Mouse (Mus musculus) neutrophil, adult 83 days (primary cell): Measurements from ENCODE around the gene Pif1. TPM values are rescaled to one million over a fixed set of nuclear protein-coding genes. Genes with fewer than 3 reads are reported as not detected.

Source experiments
- total RNA-seq, 2 experiments: library from RNA; stranded (reverse); gene quantifications; one replicate each; pipeline ENCODE4 v1.2.4; 2023

Pif1 gene
- total RNA-seq, result 10 to 100 TPM; 13.5 to 13.9 TPM

GRCm38 (mm10) chr9:65586406-65587269 lies at the start of gene Pif1:
Gene Pif1 (plus strand): TSS chr9:65587160.

DNA sequence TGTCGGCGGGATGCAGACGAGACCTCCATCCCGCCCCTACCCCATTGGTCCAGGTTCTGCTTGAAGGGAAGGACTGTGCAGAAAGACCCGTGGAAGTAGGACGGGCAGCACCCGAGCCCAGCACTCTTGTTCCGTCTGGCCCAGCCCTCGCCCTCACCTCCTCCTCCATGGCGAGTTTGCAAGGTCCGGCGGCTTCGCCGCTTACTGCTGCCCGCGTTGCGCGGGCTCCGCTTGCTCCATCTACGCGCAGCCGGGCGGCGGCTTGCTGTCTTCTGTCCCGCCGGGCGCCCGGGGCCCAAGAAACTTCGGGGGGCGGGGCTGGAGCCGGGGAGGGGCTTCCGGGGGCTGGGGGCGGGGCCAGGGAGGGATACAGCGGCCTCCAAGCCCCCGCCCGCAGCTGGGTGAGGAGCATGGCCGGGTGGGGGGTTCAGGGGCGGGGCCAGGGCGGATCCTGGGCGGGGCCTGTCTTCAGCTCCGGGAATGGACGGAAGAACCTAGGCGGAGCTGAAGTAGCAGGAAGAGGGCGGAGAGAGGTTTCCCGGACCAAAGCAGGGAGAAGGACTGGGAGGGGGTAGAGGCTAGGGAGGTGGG lies 7.1 kb upstream of the Pif1 start, which contains the start of gene Plekho2:
Gene Plekho2, minus strand, starts transcription at position 260 of the 591 bp plus-strand sequence.

DNA sequence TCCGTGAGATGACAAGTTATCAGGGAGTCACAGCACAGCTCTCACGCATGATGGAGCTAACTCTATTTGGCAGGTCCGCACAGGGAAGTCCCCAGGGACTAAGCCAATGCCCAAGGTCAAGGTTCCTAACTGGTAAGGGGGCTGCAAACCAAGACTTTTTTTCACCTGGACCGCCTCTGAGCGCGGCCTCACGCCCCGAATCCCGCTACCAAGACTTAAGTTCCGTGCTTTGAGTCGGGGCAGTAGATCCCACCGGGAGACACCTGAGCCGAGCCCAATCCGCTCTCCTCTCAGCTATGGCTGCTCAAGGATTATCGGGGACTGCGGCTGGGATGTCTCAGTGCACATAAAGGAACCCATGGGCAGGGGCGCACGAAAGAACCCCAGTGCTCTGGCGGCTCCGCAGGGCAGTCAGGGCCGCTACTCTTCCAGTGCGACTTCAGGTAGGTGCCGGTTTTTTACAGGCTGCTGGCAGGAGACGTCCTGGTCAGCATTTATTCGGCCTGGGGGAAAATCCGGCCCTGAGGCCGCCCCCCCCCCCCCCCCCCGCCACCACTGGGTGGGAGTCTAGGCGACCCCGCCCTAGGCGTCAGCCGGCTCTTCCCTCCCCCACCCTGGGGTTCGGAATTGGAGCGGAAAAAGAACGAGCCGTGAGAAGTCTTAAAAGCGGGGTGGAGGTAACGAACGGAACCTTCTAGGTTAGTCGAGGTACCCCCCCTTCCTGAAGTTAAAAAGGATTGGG lies 42.2 kb downstream of the Pif1 start, which contains the start of gene Rbpms2:
Gene Rbpms2, plus strand, starts transcription at position 624 of the 742 bp plus-strand sequence.

Other genes starting within 250 kb of the Pif1 start
- 10 to 100 TPM; 12.4 to 17.0 TPM for gene Pdcd7, start 241.1 kb upstream of the Pif1 start, total RNA-seq
- under 1 TPM in 1 of 2 experiments, not detected in 1; 0.86 TPM for gene Ubap1l, start 226.1 kb upstream of the Pif1 start, total RNA-seq
- not detected for gene Kbtbd13, start 195.5 kb upstream of the Pif1 start, total RNA-seq
- not detected for gene Rasl12, start 188.7 kb upstream of the Pif1 start, total RNA-seq
- not detected for gene Slc51b, start 164.2 kb upstream of the Pif1 start, total RNA-seq
- gene Mtfmt, start 151.4 kb upstream of the Pif1 start, total RNA-seq, result 1 to 10 TPM; 6.0 to 8.0 TPM
- gene Spg21, start 126.2 kb upstream of the Pif1 start, total RNA-seq, result 10 to 100 TPM; 68.9 to 73.7 TPM
- under 1 TPM in 1 of 2 experiments, not detected in 1; 0.24 TPM for gene Ankdd1a, start 67.0 kb upstream of the Pif1 start, total RNA-seq
- 100 to 1,000 TPM; 166 to 167 TPM for gene Plekho2, start 7.1 kb upstream of the Pif1 start, total RNA-seq
- gene Rbpms2, start 42.5 kb downstream of the Pif1 start, total RNA-seq, result 1 to 10 TPM in 1 of 2 experiments, under 1 TPM in 1; 0.29 to 1.7 TPM
- gene Oaz2, start 80.8 kb downstream of the Pif1 start, total RNA-seq, result 10 to 100 TPM; 52.7 to 56.4 TPM
- gene Zfp609, start 240.4 kb downstream of the Pif1 start, total RNA-seq, result 10 to 100 TPM; 19.8 to 21.8 TPM